Mouse (Mus musculus): ENCODE measurements at regions not wholly inside any gene's neighbourhood (a gene's known extent, or its start where the extent isn't known, plus 50 kb on each side); places are given as distances from the start of the nearest gene placed in this dataset.
A peak's percentile ranks its signal among the peaks of the same experiment; 100 is the strongest.

GRCm38 (mm10) chr5:52048790-52049189 lies 141.5 kb downstream of the Dhx15 start:
- ATAC-seq (ENCODE audit: low read depth) = no peak
- no peak overlapping the region for H3K27ac ChIP-seq (replicated peaks)
- 83% methylated on average over 1 of the region's 1 CpGs for WGBS
- H3K9me3 ChIP-seq = no peaks in the 10 kb centered on the region
- H3K4me2 ChIP-seq = no peak overlapping the region
- H3K9ac ChIP-seq = no peak overlapping the region
- H3K4me1 ChIP-seq (replicated peaks) = peaks cover 9% of the 10 kb centered on the region
- H3K36me3 ChIP-seq = no peaks in the 10 kb centered on the region
- H3K4me3 ChIP-seq = no peak overlapping the region
- no peaks in the 10 kb centered on the region for H3K27me3 ChIP-seq

GRCm38 (mm10) chr5:52046704-52047103 lies 143.6 kb downstream of the Dhx15 start:
- no peak overlapping the region for H3K9ac ChIP-seq
- ATAC-seq (ENCODE audit: low read depth) = no peak
- H3K27me3 ChIP-seq = no peaks in the 10 kb centered on the region
- no peak overlapping the region for H3K27ac ChIP-seq (replicated peaks)
- no peaks in the 10 kb centered on the region for H3K9me3 ChIP-seq
- H3K4me3 ChIP-seq = no peak overlapping the region
- 84% methylated on average over 3 of the region's 3 CpGs for WGBS
- peaks cover 5% of the 10 kb centered on the region for H3K4me1 ChIP-seq (replicated peaks)
- H3K4me2 ChIP-seq = no peak overlapping the region
- no peaks in the 10 kb centered on the region for H3K36me3 ChIP-seq

- H3K27me3 ChIP-seq = no peaks in the 10 kb centered on the region
- H3K9me3 ChIP-seq = no peaks in the 10 kb centered on the region
- no peak overlapping the region for H3K4me2 ChIP-seq
- H3K4me3 ChIP-seq = no peak overlapping the region
- no peak overlapping the region for H3K9ac ChIP-seq
- 87% methylated on average over 3 of the region's 3 CpGs for WGBS
- H3K27ac ChIP-seq (replicated peaks) = no peak overlapping the region
- ATAC-seq (ENCODE audit: low read depth) = no peak
- peaks cover 9% of the 10 kb centered on the region for H3K4me1 ChIP-seq (replicated peaks)
- no peaks in the 10 kb centered on the region for H3K36me3 ChIP-seq
Observed at GRCm38 (mm10) chr5:52044101-52044500, 146.2 kb downstream of the Dhx15 start.

GRCm38 (mm10) chr5:52041447-52041846 lies 148.9 kb downstream of the Dhx15 start:
- WGBS = 80% methylated on average over 3 of the region's 3 CpGs
- Histone ChIP-seq H3K9ac (no peak overlapping the region), H3K4me3 (no peak overlapping the region), H3K27ac (replicated peaks) (no peak overlapping the region), H3K4me2 (no peak overlapping the region), H3K27me3 (no peaks in the 10 kb centered on the region), H3K9me3 (no peaks in the 10 kb centered on the region), H3K36me3 (no peaks in the 10 kb centered on the region), H3K4me1 (replicated peaks) (peaks cover 9% of the 10 kb centered on the region)
- ATAC-seq (ENCODE audit: low read depth) = no peak

- H3K4me2 ChIP-seq = no peak overlapping the region
- no peak overlapping the region for H3K4me3 ChIP-seq
- 73% methylated on average over 24 of the region's 24 CpGs for WGBS
- peaks cover 9% of the 10 kb centered on the region for H3K4me1 ChIP-seq (replicated peaks)
- H3K27ac ChIP-seq (replicated peaks) = no peak overlapping the region
- H3K9me3 ChIP-seq = no peaks in the 10 kb centered on the region
- peak; percentile 51; the same call in 1 of the 2 replicates for ATAC-seq (ENCODE audit: low read depth)
- no peaks in the 10 kb centered on the region for H3K36me3 ChIP-seq
- H3K9ac ChIP-seq = no peak overlapping the region
- H3K27me3 ChIP-seq = no peaks in the 10 kb centered on the region
Observed at GRCm38 (mm10) chr5:52040427-52041312, 149.6 kb downstream of the Dhx15 start.

- Histone ChIP-seq H3K27me3 (no peaks in the 10 kb centered on the region), H3K4me1 (replicated peaks) (peaks cover 5% of the 10 kb centered on the region), H3K36me3 (no peaks in the 10 kb centered on the region), H3K9me3 (no peaks in the 10 kb centered on the region), H3K27ac (replicated peaks) (no peak overlapping the region), H3K4me3 (no peak overlapping the region), H3K4me2 (no peak overlapping the region), H3K9ac (no peak overlapping the region)
- no peak for ATAC-seq (ENCODE audit: low read depth)
- WGBS = 89% methylated on average over 6 of the region's 6 CpGs
Observed at GRCm38 (mm10) chr5:52035339-52035738, 155.0 kb downstream of the Dhx15 start.

GRCm38 (mm10) chr5:52027478-52027877 lies 162.8 kb downstream of the Dhx15 start:
- Histone ChIP-seq H3K27me3 (no peaks in the 10 kb centered on the region), H3K4me1 (replicated peaks) (no peaks in the 10 kb centered on the region), H3K4me2 (no peak overlapping the region), H3K9ac (no peak overlapping the region), H3K27ac (replicated peaks) (no peak overlapping the region), H3K4me3 (no peak overlapping the region), H3K9me3 (no peaks in the 10 kb centered on the region), H3K36me3 (no peaks in the 10 kb centered on the region)
- WGBS = 90% methylated on average over 4 of the region's 4 CpGs
- ATAC-seq (ENCODE audit: low read depth) = no peak

GRCm38 (mm10) chr5:52026148-52026547 lies 164.2 kb downstream of the Dhx15 start:
- H3K4me3 ChIP-seq = no peak overlapping the region
- H3K27me3 ChIP-seq = no peaks in the 10 kb centered on the region
- no peaks in the 10 kb centered on the region for H3K4me1 ChIP-seq (replicated peaks)
- WGBS = 59% methylated on average over 3 of the region's 3 CpGs
- no peaks in the 10 kb centered on the region for H3K9me3 ChIP-seq
- H3K27ac ChIP-seq (replicated peaks) = no peak overlapping the region
- H3K4me2 ChIP-seq = no peak overlapping the region
- no peaks in the 10 kb centered on the region for H3K36me3 ChIP-seq
- ATAC-seq (ENCODE audit: low read depth) = no peak
- H3K9ac ChIP-seq = no peak overlapping the region

- no peaks in the 10 kb centered on the region for H3K27me3 ChIP-seq
- H3K9ac ChIP-seq = no peak overlapping the region
- WGBS = 75% methylated on average over 9 of the region's 9 CpGs
- H3K4me3 ChIP-seq = no peak overlapping the region
- H3K36me3 ChIP-seq = no peaks in the 10 kb centered on the region
- no peaks in the 10 kb centered on the region for H3K9me3 ChIP-seq
- H3K27ac ChIP-seq (replicated peaks) = no peak overlapping the region
- ATAC-seq (ENCODE audit: low read depth) = no peak; the same call in 1 of the 2 replicates
- no peak overlapping the region for H3K4me2 ChIP-seq
- no peaks in the 10 kb centered on the region for H3K4me1 ChIP-seq (replicated peaks)
Observed at GRCm38 (mm10) chr5:52023212-52023611, 167.1 kb downstream of the Dhx15 start.

GRCm38 (mm10) chr5:52016992-52017391 lies 173.3 kb downstream of the Dhx15 start:
- Histone ChIP-seq H3K9ac (no peak overlapping the region), H3K4me1 (replicated peaks) (no peaks in the 10 kb centered on the region), H3K4me3 (no peak overlapping the region), H3K36me3 (no peaks in the 10 kb centered on the region), H3K27me3 (no peaks in the 10 kb centered on the region), H3K4me2 (no peak overlapping the region), H3K9me3 (no peaks in the 10 kb centered on the region), H3K27ac (replicated peaks) (no peak overlapping the region)
- 90% methylated on average over 3 of the region's 3 CpGs for whole genome bisulfite sequencing
- no peak for ATAC-seq (ENCODE audit: low read depth)

GRCm38 (mm10) chr5:52015786-52016185 lies 174.5 kb downstream of the Dhx15 start:
- H3K4me2 ChIP-seq = no peak overlapping the region
- H3K9me3 ChIP-seq = no peaks in the 10 kb centered on the region
- no peak overlapping the region for H3K27ac ChIP-seq (replicated peaks)
- no peak for ATAC-seq (ENCODE audit: low read depth)
- no peaks in the 10 kb centered on the region for H3K36me3 ChIP-seq
- H3K4me1 ChIP-seq (replicated peaks) = no peaks in the 10 kb centered on the region
- H3K9ac ChIP-seq = no peak overlapping the region
- WGBS = 41% methylated on average over 6 of the region's 6 CpGs
- H3K4me3 ChIP-seq = no peak overlapping the region
- H3K27me3 ChIP-seq = no peaks in the 10 kb centered on the region

- WGBS = 90% methylated on average over 7 of the region's 7 CpGs
- H3K36me3 ChIP-seq = no peaks in the 10 kb centered on the region
Observed at GRCm38 (mm10) chr5:52010426-52010825, 179.9 kb downstream of the Dhx15 start.

GRCm38 (mm10) chr5:52008942-52009341 lies 181.4 kb downstream of the Dhx15 start:
- no peaks in the 10 kb centered on the region for H3K36me3 ChIP-seq
- no peak overlapping the region for H3K9ac ChIP-seq
- no peak overlapping the region for H3K27ac ChIP-seq (replicated peaks)
- WGBS = 89% methylated on average over 3 of the region's 3 CpGs
- H3K27me3 ChIP-seq = no peaks in the 10 kb centered on the region
- H3K4me2 ChIP-seq = no peak overlapping the region
- no peak overlapping the region for H3K4me3 ChIP-seq
- H3K9me3 ChIP-seq = no peaks in the 10 kb centered on the region
- no peak for ATAC-seq (ENCODE audit: low read depth)
- no peaks in the 10 kb centered on the region for H3K4me1 ChIP-seq (replicated peaks)

More at GRCm38 (mm10) chr5:52010426-52010825, 179.9 kb downstream of the Dhx15 start:
- no peak for ATAC-seq (ENCODE audit: low read depth)
- no peak overlapping the region for H3K4me2 ChIP-seq
- H3K4me1 ChIP-seq (replicated peaks) = no peaks in the 10 kb centered on the region
- H3K4me3 ChIP-seq = no peak overlapping the region
- H3K27me3 ChIP-seq = no peaks in the 10 kb centered on the region
- H3K9me3 ChIP-seq = no peaks in the 10 kb centered on the region
- H3K9ac ChIP-seq = no peak overlapping the region
- H3K27ac ChIP-seq (replicated peaks) = no peak overlapping the region

Data from neural tube, embryonic 13.5 days (tissue).